Mouse (Mus musculus): Measurements from ENCODE around the gene Gm20715.
"Not testable (repeated sequence)": the region's sequence is repeated elsewhere in the genome, so short reads cannot be mapped to it uniquely, and the experiment has no call there.

The Gm20715 gene

GRCm38 (mm10) chr7:6410043-6410442, at the start of gene Gm20715:
Gm20715 (plus strand) TSS chr7:6410277.
- peak; percentile 68 to 72 for DNase-seq

- DNase-seq: no peak
Observed at GRCm38 (mm10) chr7:6360477-6361060, 49.5 kb upstream of the Gm20715 start.

- no peak for DNase-seq
Observed at GRCm38 (mm10) chr7:6361756-6362155, 48.3 kb upstream of the Gm20715 start.

GRCm38 (mm10) chr7:6362268-6363046, 47.6 kb upstream of the Gm20715 start:
- peak; percentile 99 to 100 for DNase-seq

GRCm38 (mm10) chr7:6363047-6363488, 47.0 kb upstream of the Gm20715 start, which contains the start of gene Zfp78:
Zfp78 (plus strand) TSS chr7:6363280.
- DNase-seq: no peak

GRCm38 (mm10) chr7:6364761-6365160, 45.3 kb upstream of the Gm20715 start:
- peak in 1 of 2 experiments; percentile 11 for DNase-seq

GRCm38 (mm10) chr7:6367185-6367584, 42.9 kb upstream of the Gm20715 start:
- no peak for DNase-seq

GRCm38 (mm10) chr7:6368146-6368545, 41.9 kb upstream of the Gm20715 start:
- DNase-seq: not testable (repeated sequence)

GRCm38 (mm10) chr7:6369460-6369859, 40.6 kb upstream of the Gm20715 start:
- DNase-seq: no peak

GRCm38 (mm10) chr7:6372993-6373392, 37.1 kb upstream of the Gm20715 start:
- no peak for DNase-seq

GRCm38 (mm10) chr7:6378441-6378840, 31.6 kb upstream of the Gm20715 start:
- DNase-seq: no peak

- no peak for DNase-seq
Observed at GRCm38 (mm10) chr7:6381431-6381830, 28.6 kb upstream of the Gm20715 start.

GRCm38 (mm10) chr7:6383044-6383455, 27.0 kb upstream of the Gm20715 start, which contains the start of gene Zfp28:
Zfp28 (plus strand) TSS chr7:6383295.
- peak; percentile 95 to 96 for DNase-seq

- no peak for DNase-seq
Observed at GRCm38 (mm10) chr7:6384011-6384410, 26.1 kb upstream of the Gm20715 start.

GRCm38 (mm10) chr7:6386995-6387394, 23.1 kb upstream of the Gm20715 start:
- DNase-seq: no peak

- no peak for DNase-seq
Observed at GRCm38 (mm10) chr7:6388971-6389370, 21.1 kb upstream of the Gm20715 start.

GRCm38 (mm10) chr7:6389449-6389848, 20.6 kb upstream of the Gm20715 start:
- DNase-seq: peak in 1 of 2 experiments; percentile 2

- peak; percentile 64 to 65 for DNase-seq
Observed at GRCm38 (mm10) chr7:6397996-6398975, 11.8 kb upstream of the Gm20715 start, which contains the start of gene Smim17. Smim17 (plus strand) TSS chr7:6398715.

GRCm38 (mm10) chr7:6414626-6415441, 4.8 kb downstream of the Gm20715 start:
- DNase-seq: no peak

- no peak for DNase-seq
Observed at GRCm38 (mm10) chr7:6415442-6415787, 5.3 kb downstream of the Gm20715 start.

GRCm38 (mm10) chr7:6419894-6420293, 9.8 kb downstream of the Gm20715 start:
- no peak for DNase-seq

- DNase-seq: peak in 1 of 2 experiments; percentile 5
Observed at GRCm38 (mm10) chr7:6429381-6429780, 19.3 kb downstream of the Gm20715 start.
